Mouse (Mus musculus): ENCODE measurements around the gene Osbp2. TPM values are rescaled to one million over a fixed set of nuclear protein-coding genes. Genes with fewer than 3 reads are reported as not detected.
A peak's percentile ranks its signal among the peaks of the same experiment; 100 is the strongest.

Osbp2 gene
- polyA plus RNA-seq, 1 experiment from 2014 or later = 0.34 TPM

DNA sequence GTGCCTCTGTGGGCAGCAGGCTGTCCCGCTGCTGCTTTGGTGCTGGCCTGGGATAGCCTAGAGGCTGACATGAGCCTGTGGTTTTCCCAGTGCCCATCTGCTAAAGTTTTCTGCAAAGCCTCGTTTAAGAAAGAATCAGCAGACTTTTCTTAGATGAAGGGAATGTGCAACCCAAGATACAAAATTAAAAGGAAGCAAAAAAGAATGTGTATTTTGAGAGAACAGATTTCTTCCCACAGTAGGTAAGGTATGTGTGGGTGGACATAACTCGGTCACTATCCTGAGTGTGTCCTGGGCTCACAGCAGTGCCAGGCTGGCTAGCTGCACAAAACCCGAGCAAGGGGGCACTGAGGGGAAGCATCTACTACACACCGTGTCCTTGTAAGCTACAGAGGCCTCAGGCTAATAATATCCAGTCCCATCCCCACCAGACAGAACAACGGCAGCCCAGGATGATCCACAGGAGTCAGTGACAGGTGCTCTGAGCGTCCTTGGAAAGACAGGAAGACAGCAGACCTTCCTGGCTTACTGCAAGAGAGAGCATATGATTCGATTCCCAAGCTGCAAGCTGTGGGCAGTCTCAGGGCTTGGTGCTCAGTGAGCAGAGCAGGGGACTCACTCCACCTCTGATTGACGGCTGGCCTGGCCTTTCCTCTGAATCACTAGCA lies 136.1 kb downstream of the Osbp2 start:
- H3K36me3 ChIP-seq = no peaks in the 10 kb centered on the region
- no peaks in the 10 kb centered on the region for H3K27me3 ChIP-seq (ENCODE audit: low read depth, poor library complexity, severe bottlenecking)
- H3K9me3 ChIP-seq (replicated peaks) = no peaks in the 10 kb centered on the region
- WGBS = 75% methylated on average over 9 of the region's 9 CpGs
- H3K27ac ChIP-seq = no peak overlapping the region
- H3K4me1 ChIP-seq = no peaks in the 10 kb centered on the region
- no peak overlapping the region for H3K4me3 ChIP-seq
- no peak for DNase-seq (ENCODE audit: low spot score)

GRCm38 (mm10) chr11:3725331-3726054 lies 138.2 kb downstream of the Osbp2 start:
- H3K4me3 ChIP-seq = no peak overlapping the region
- H3K9me3 ChIP-seq (replicated peaks) = no peaks in the 10 kb centered on the region
- H3K4me1 ChIP-seq = peaks cover 5% of the 10 kb centered on the region; the same call in 1 of the 2 replicates
- H3K27ac ChIP-seq = no peak overlapping the region
- DNase-seq (ENCODE audit: low spot score) = no peak
- 61% methylated on average over 10 of the region's 10 CpGs for WGBS
- H3K36me3 ChIP-seq = no peaks in the 10 kb centered on the region
- no peaks in the 10 kb centered on the region for H3K27me3 ChIP-seq (ENCODE audit: low read depth, poor library complexity, severe bottlenecking)

GRCm38 (mm10) chr11:3724726-3725125 lies 139.0 kb downstream of the Osbp2 start:
- H3K27ac ChIP-seq = no peak overlapping the region
- H3K4me1 ChIP-seq = peaks cover 5% of the 10 kb centered on the region; the same call in 1 of the 2 replicates
- no peak for DNase-seq (ENCODE audit: low spot score)
- no peaks in the 10 kb centered on the region for H3K27me3 ChIP-seq (ENCODE audit: low read depth, poor library complexity, severe bottlenecking)
- H3K4me3 ChIP-seq = no peak overlapping the region
- H3K36me3 ChIP-seq = no peaks in the 10 kb centered on the region
- no peaks in the 10 kb centered on the region for H3K9me3 ChIP-seq (replicated peaks)
- WGBS = 71% methylated on average over 5 of the region's 5 CpGs

- Histone ChIP-seq H3K27me3 (ENCODE audit: low read depth, poor library complexity, severe bottlenecking) (no peaks in the 10 kb centered on the region), H3K27ac (no peak overlapping the region), H3K4me1 (peaks cover 5% of the 10 kb centered on the region; the same call in 1 of the 2 replicates), H3K4me3 (no peak overlapping the region), H3K36me3 (no peaks in the 10 kb centered on the region), H3K9me3 (replicated peaks) (no peaks in the 10 kb centered on the region)
- no peak for DNase-seq (ENCODE audit: low spot score)
- 77% methylated on average over 4 of the region's 4 CpGs for WGBS
Measured at GRCm38 (mm10) chr11:3723910-3724309, 139.8 kb downstream of the Osbp2 start.

DNA sequence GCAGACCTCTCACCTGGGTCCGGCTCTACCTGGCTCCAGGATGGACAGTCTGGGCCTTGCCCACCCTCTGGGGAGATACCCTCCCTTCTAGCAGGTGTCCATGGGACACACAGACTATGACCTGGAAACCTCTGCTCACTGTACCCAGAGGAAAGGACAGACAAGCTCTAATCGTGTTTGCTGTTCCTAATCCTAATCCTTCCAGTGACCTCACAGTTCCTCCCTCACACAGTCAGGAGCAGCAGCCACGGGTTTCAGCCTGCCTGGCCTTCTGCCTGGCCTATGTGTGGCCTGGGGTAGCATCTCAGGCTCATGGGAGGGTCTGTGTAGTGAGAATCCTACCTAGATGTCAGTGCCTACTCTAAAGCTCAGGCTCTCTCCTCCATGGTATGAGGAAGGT lies 140.8 kb downstream of the Osbp2 start:
- Histone ChIP-seq H3K27me3 (ENCODE audit: low read depth, poor library complexity, severe bottlenecking) (no peaks in the 10 kb centered on the region), H3K9me3 (replicated peaks) (no peaks in the 10 kb centered on the region), H3K36me3 (no peaks in the 10 kb centered on the region), H3K4me3 (no peak overlapping the region), H3K4me1 (peaks cover 5% of the 10 kb centered on the region; the same call in 1 of the 2 replicates), H3K27ac (no peak overlapping the region)
- 74% methylated on average over 3 of the region's 3 CpGs for WGBS
- DNase-seq (ENCODE audit: low spot score) = no peak

- Histone ChIP-seq H3K4me3 (no peak overlapping the region), H3K9me3 (replicated peaks) (no peaks in the 10 kb centered on the region), H3K27me3 (ENCODE audit: low read depth, poor library complexity, severe bottlenecking) (no peaks in the 10 kb centered on the region), H3K27ac (no peak overlapping the region), H3K36me3 (no peaks in the 10 kb centered on the region), H3K4me1 (peaks cover 5% of the 10 kb centered on the region; the same call in 1 of the 2 replicates)
- 55% methylated on average over 3 of the region's 3 CpGs for WGBS
- no peak for DNase-seq (ENCODE audit: low spot score)
Measured at GRCm38 (mm10) chr11:3722036-3722435, 141.7 kb downstream of the Osbp2 start.

DNA sequence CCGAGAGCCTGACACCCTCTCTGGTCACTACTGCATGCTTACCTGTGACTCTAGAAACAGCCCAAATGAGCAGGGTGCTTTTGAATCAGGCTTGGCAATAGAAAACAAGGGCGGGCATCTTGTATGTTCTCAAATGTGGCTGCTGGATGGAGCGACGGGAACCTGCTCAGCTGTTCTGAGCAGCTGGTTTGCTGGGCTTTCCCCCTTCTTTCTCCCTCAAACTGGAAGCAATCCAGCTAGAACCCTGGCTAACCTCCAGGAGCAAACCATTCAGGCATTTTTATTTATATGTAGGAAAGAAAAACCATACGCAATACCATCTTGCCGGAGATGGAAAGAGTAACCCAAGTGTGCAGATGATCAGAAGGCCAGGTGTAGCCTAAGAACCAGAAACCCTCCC lies 147.0 kb downstream of the Osbp2 start:
- WGBS = 90% methylated on average over 6 of the region's 6 CpGs
- no peaks in the 10 kb centered on the region for H3K9me3 ChIP-seq (replicated peaks)
- H3K4me1 ChIP-seq = no peaks in the 10 kb centered on the region; the same call in 1 of the 2 replicates
- no peak for DNase-seq (ENCODE audit: low spot score)
- no peak overlapping the region for H3K4me3 ChIP-seq
- no peaks in the 10 kb centered on the region for H3K27me3 ChIP-seq (ENCODE audit: low read depth, poor library complexity, severe bottlenecking)
- no peak overlapping the region for H3K27ac ChIP-seq
- no peaks in the 10 kb centered on the region for H3K36me3 ChIP-seq

DNA sequence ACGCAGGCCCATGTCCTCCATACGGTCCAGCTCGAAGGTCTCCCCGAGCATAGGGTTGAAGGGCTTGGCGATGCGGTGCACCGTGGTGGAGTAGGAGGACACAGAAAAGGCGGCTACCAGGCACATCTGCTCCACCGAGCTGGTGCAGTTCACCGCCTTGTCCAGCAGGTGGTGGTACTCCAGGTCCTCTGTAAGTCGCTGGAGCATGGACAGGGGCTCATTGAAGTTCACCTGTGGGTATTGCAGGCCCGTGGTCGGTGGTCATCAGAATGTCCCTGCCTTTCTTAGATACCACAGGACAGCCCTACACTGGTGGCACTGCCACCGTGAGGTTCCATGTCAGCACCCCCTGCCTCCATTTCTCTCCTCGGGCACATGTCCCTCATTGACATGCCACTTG lies 149.2 kb downstream of the Osbp2 start:
- Histone ChIP-seq H3K9me3 (replicated peaks) (no peaks in the 10 kb centered on the region), H3K27me3 (ENCODE audit: low read depth, poor library complexity, severe bottlenecking) (no peaks in the 10 kb centered on the region), H3K27ac (no peak overlapping the region), H3K4me3 (no peak overlapping the region), H3K36me3 (no peaks in the 10 kb centered on the region), H3K4me1 (no peaks in the 10 kb centered on the region)
- WGBS = 43% methylated on average over 15 of the region's 15 CpGs
- DNase-seq (ENCODE audit: low spot score) = peak; percentile 74

GRCm38 (mm10) chr11:3710203-3710602 lies 153.5 kb downstream of the Osbp2 start:
- Histone ChIP-seq H3K9me3 (replicated peaks) (no peaks in the 10 kb centered on the region), H3K27ac (no peak overlapping the region), H3K36me3 (no peaks in the 10 kb centered on the region), H3K4me3 (no peak overlapping the region), H3K27me3 (ENCODE audit: low read depth, poor library complexity, severe bottlenecking) (peaks cover 8% of the 10 kb centered on the region), H3K4me1 (peaks cover 4% of the 10 kb centered on the region)
- 82% methylated on average over 14 of the region's 14 CpGs for WGBS
- DNase-seq (ENCODE audit: low spot score) = no peak

DNA sequence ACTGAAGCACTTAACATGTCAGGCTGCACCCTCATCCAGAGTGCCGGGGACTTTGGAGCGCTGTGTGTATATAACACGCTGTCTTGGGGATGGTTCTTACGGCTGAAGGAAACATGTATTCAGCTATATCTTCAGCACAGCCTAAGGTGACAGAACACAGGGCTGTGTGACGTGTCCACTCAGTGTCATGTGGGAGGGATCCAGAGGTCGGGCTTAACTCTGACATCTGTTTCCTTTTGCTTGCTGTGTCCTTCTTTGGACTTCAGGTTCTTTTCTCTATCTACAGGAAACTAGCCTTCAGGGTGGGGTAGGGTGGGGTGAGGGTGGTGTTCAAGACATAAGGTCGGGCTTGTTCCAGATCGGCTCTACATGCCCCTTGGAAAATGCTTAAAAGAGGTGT lies 156.6 kb downstream of the Osbp2 start:
- no peak overlapping the region for H3K27ac ChIP-seq
- H3K36me3 ChIP-seq = no peaks in the 10 kb centered on the region
- no peak overlapping the region for H3K4me3 ChIP-seq
- no peaks in the 10 kb centered on the region for H3K9me3 ChIP-seq (replicated peaks)
- peaks cover 11% of the 10 kb centered on the region for H3K4me1 ChIP-seq
- no peak for DNase-seq (ENCODE audit: low spot score)
- H3K27me3 ChIP-seq (ENCODE audit: low read depth, poor library complexity, severe bottlenecking) = peaks cover 14% of the 10 kb centered on the region
- 88% methylated on average over 8 of the region's 8 CpGs for WGBS

DNA sequence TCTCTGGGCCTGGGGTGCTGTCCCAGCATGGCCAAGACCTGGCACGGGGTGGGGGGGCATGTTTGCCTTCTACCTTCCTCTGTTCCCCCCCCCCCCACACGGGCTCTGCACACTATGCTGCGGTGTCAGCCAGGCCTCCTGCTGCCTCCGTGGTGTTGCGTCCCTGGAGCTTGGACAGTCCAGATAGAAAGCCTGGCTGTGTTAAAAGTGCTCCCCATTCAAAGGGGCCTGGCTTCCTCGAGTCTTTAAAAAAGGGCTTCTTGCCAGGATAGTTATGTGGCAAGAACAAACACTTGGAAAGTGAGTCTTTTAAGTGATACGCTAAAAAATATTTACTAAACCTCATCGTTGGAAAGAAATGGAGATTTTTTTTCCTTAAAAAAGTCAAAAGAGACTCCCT lies 159.3 kb downstream of the Osbp2 start:
- H3K36me3 ChIP-seq = no peaks in the 10 kb centered on the region
- peaks cover 11% of the 10 kb centered on the region for H3K4me1 ChIP-seq
- peaks cover 14% of the 10 kb centered on the region for H3K27me3 ChIP-seq (ENCODE audit: low read depth, poor library complexity, severe bottlenecking)
- WGBS = 87% methylated on average over 8 of the region's 8 CpGs
- no peaks in the 10 kb centered on the region for H3K9me3 ChIP-seq (replicated peaks)
- H3K27ac ChIP-seq = no peak overlapping the region
- DNase-seq (ENCODE audit: low spot score) = no peak
- H3K4me3 ChIP-seq = no peak overlapping the region

DNA sequence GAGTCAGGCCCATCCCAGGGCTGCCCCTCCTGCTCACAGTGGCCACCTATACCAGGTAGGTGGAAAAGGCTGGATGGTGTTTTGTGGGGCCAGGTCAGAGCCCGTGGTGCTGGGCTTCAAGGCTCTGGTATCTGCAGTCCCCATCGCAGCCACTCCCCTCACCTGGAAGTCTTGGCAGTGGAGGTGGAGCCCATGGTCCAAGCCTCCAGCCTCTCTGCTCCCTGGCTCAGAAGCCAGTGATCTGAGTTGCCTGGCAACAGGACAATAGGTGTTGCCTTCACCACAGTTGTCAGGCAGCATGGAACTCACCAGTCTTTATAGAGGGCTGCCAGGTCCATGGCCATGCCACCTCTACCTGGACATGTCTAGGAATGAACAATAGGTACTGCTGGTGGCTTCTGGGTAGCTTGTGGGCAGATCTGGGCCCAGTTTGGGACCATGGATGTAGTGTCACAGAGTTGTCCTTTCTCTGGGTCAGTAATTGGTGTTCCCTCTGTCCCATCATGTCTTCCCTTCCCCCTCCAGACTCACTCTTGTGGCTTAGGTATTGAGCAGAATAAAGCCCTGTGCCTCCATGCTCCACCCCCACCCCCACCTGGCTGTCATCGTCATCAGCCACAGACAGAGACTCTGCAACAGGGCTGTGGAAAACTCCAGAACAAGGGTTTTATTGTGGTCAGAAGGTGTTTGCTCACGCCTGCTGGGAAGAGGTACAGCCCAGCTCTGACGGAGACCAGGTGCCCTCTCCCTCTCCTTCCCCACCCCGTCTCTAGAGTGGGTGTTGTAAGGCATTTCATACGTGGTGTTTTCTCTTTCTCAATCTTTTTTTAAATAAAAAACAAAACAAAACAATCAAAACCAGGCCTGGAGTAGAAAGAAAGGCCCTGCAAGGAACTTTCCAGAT lies 160.4 kb downstream of the Osbp2 start:
- Histone ChIP-seq H3K27ac (no peak overlapping the region; the same call in 1 of the 2 replicates), H3K4me1 (peaks cover 11% of the 10 kb centered on the region), H3K4me3 (no peak overlapping the region), H3K27me3 (ENCODE audit: low read depth, poor library complexity, severe bottlenecking) (peaks cover 14% of the 10 kb centered on the region), H3K9me3 (replicated peaks) (no peaks in the 10 kb centered on the region), H3K36me3 (no peaks in the 10 kb centered on the region)
- WGBS = 73% methylated on average over 7 of the region's 7 CpGs
- no peak for DNase-seq (ENCODE audit: low spot score)

DNA sequence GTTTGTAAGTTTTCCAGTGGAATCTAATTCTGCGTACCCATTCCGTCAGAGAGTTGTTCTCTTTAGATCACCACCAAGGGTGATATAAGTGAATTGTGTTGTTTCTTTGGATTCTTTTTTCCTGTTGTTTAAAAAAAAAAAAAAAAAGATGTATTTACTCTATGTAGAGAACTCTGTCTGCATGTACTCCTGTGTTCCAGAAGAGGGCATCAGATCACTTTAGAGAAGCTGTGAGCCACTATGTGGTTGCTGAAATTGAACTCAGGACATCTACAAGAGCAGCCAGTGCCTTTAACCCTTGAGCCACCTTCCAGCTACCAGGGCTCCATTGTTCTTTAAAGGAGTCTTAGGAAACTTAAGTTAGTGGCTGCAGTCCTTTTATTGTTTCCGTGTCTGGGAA lies 166.3 kb downstream of the Osbp2 start:
- no peak for DNase-seq (ENCODE audit: low spot score)
- no peaks in the 10 kb centered on the region for H3K9me3 ChIP-seq (replicated peaks)
- H3K27me3 ChIP-seq (ENCODE audit: low read depth, poor library complexity, severe bottlenecking) = no peaks in the 10 kb centered on the region
- WGBS = 88% methylated on average over 3 of the region's 3 CpGs
- peaks cover 11% of the 10 kb centered on the region; the same call in 1 of the 2 replicates for H3K36me3 ChIP-seq
- no peaks in the 10 kb centered on the region for H3K4me1 ChIP-seq
- no peak overlapping the region for H3K27ac ChIP-seq
- no peak overlapping the region for H3K4me3 ChIP-seq

All from limb, embryonic 10.5 days (tissue).